Mouse (Mus musculus) right cerebral cortex, postnatal 36 days (tissue): ENCODE results near the gene Scn1b.

Source experiments
- DNase-seq, 2 experiments: peaks; one replicate each; pipeline ENCODE4 v3.0.0; 2022; ENCODE audit warnings: low spot score in 2 of 2, mixed read lengths in 1 of 2

Scn1b gene

GRCm38 (mm10) chr7:31149751-31150565, 23.2 kb upstream of the Scn1b start:
- DNase-seq = no peak

DNA sequence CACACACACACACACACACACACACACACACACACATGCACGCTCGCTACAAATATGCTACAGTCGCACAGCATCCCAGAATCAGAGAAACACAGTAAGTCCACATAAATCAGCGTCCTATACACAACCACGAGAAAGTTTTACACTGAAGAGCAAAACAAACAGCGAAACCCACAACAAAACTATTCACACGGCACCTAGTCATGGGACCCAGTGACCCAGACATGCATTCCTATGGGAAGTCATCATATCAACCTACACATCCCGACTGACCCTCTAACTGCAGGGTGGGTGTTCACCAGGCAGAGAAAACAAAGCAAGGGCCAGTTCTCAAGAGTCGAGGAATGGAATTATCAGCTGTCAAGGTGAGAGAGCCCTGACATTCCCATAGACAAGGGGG, 22.5 kb upstream of the Scn1b start:
- no peak for DNase-seq

DNA sequence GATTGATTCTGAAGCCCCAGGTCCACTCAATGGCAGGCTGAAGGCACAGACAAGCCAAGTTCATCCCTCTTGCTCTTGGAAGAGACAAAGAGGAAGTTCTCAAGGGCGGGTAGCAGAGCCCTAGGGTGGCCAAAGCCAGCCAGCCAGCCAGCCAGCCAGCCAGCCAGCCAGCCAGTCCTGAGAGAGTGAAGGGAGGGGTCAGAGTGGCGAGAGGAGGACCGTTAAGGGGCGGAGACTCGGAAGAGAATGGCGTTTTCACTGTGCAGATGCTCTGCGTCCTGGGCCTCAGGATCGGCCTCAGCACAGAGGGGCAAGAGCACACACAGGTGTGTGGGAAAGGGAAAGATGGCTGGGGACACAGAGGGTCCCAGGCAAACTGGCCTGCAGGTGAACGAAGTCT, 22.0 kb upstream of the Scn1b start:
- DNase-seq = no peak

DNA sequence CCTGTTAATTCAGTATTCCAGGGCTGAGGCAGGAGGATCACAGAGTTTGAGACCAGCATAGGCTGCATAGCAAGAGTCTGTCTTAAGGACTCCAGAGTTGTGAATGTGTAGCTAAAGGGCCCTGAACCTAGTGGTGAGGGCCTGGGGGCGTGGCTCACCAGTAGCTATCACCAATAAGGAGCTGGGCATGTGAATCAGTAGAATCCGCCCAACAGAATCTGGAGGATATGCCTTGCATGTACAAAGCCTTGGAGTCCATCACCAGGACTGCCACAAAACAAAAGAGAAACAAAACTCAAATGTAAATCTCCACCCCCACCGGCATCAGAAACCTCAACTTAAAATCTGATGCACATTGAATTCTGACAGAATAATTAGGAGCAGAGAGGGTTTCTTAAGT, 21.3 kb upstream of the Scn1b start:
- no peak for DNase-seq

GRCm38 (mm10) chr7:31145596-31146160, 18.9 kb upstream of the Scn1b start:
- DNase-seq = no peak

- no peak for DNase-seq
Measured at GRCm38 (mm10) chr7:31144886-31145285, 18.1 kb upstream of the Scn1b start.

DNA sequence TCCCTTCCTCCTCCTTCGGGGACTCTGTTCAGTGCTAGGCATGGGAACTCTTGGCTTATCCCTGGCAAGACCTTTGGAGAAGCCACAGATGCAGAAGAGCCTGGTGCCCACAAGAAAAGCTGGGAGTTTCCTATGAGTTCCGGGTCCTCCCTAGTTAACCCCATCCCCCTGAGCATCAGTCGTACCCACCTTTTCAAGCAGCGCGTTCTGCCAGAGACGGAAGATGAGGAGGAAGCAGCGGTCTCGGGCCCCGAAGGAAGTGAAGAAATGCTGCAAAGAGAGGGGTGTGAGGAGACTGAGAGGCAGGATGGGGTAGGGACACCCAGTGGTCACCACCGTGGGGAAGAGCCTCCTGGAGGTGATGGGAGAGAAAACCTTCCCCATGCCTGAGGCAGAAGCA, 14.1 kb upstream of the Scn1b start:
- no peak for DNase-seq

DNA sequence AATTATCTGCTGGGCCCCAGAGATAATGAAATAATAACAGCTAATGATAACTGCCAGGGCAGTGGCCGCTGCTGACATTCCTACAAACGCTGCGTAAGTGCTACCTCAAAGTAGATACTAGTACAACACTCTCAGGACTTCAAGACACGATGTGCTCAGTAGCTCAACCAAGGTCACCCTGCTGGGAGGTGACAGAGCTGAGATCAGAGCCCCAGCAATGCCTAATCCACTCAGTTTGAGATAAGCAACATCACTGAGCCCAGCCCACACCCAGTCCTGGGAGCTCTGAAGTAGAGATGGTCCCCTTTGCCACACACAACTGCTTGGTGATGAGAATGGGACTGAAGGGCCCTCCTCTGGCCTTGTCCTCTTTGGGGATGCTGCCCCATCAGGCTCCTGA, 13.5 kb upstream of the Scn1b start:
- DNase-seq = no peak

DNA sequence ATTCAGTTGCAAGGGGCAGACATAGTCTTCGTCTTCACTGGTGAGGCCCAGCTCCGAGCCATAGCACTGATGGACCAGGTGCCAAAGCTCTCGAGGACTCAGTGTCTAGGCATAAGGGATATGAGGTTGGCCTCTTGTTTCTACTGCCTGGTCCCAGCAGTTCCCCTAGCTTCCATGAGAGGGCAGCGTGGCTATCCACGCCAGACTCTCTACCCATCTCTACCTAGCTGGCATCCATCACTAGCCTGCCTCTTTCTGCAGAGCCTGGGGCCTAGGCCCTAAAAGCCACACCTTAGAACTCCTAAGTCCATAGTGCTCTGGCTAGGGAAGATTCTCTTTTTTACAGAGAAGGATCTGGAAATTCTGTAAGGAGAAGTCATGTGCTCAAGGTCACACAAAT, 13.0 kb upstream of the Scn1b start:
- no peak for DNase-seq

- no peak for DNase-seq
Measured at GRCm38 (mm10) chr7:31135717-31136116, 8.9 kb upstream of the Scn1b start.

GRCm38 (mm10) chr7:31131866-31132265, 5.1 kb upstream of the Scn1b start:
- DNase-seq = no peak

GRCm38 (mm10) chr7:31130841-31131240, 4.0 kb upstream of the Scn1b start:
- no peak for DNase-seq

DNA sequence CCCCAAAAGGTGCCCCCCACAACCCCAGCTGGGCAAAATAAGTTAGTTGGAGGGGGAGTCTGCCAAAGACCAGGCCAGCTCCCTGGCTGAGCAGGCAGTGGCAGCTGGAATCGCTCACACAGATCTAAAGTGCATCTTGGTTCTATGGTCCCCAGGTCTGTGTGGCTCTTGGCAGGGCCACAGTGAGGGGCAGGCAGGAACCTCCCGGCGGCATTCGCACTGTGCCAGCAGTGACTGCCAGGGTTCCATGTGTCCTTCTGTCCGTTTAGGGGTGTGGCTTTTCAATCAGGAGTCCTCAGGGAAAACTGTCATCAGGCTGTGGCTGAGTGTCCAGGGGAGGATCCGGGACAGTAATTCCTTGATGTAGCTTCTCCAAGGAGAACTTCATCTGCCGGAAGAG, 3.4 kb upstream of the Scn1b start:
- DNase-seq = no peak

DNA sequence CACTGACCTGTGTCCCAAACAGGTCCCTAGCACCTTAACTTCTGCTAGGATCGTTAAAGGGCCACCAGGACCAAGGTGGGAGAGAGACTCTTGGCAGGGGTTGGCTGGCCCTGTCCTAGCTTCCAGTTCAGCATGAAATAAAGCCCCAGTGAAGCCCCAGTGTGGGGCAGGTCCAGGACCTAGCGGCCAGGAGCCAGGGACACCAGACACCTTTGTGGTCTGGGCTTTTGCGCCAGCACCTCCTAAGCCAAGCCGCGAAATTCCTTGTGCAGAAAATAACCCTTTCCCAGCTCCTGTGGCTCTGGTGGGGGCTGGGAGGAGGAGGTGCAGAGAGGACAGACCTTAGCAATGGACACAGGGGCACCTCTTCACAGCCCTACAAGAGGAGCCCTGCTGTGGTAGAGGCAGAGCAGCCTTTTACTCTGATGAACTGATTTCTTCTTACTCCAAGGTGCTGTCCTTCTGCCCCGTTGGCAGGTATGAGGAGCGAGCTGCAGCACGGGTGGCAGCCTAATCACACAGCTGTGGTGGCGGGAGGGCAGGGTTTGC, 1.4 kb upstream of the Scn1b start:
- DNase-seq = no peak

DNA sequence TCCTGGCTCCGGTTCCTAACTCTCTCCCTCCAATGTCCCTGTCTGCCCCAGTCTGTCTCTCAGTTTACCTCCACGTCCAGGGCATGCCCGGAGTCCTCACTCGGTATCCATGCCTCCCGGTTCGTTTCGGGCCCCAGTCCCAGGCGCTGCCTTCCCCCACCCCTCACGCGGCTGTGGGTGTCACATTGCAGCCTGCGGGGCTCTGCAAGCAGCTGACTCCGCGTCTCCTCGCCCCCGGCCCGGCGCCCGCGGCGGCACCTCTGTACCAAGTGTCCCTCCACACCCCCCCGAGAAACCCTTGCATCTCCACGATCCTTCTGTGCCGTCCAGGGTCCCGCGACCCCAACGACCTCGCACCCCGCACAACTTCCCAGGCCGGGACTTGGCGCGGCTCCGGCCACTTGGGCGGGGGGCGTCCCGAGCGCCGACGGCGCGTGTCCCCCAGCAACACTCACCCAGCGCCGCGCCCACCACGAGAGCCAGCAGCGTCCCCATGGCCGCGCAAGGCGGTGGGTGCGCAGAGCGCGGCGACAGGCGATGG, 522 bp downstream of the Scn1b start:
- peak in 1 of 2 experiments; percentile 51 for DNase-seq

- DNase-seq = no peak
Measured at GRCm38 (mm10) chr7:31125116-31125515, 1.7 kb downstream of the Scn1b start.

DNA sequence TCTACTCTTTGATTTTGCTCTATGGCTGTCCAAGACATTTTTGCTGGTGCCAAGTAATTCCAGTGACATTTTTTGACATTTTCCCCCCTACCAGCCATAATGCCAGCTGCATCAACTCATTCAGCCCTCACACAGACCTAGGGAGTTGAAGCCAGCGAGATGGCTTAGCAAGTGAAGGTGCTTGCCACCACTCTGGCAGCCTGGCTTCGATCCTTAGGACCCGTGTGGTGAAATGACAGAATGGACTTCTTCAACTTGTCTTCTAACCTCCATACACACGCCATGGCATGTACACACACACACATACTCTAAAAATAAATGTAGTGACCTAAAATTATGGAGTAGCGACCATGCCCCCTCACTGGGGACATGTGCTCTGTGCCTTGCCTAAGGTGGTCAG, 2.4 kb downstream of the Scn1b start:
- no peak for DNase-seq

DNA sequence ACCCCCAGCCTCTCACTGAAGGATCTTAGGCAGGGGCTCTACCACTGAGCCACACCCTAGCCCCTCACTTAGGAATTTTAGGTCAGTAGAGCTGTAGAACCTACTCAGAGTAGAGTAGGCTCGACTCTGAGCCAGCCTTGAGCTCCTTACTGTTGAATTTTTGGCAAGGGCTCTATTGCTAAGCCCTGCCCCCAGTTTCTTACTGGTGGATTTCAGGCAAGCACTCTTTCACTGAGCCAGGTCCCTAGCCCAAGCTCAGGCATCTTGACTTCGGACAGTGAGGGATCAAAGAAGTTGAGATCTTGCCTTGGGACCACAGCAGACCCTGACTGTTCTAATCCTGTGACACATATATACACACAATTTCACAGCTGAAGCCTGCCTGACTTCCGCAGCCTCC, 3.1 kb downstream of the Scn1b start:
- DNase-seq = no peak

DNA sequence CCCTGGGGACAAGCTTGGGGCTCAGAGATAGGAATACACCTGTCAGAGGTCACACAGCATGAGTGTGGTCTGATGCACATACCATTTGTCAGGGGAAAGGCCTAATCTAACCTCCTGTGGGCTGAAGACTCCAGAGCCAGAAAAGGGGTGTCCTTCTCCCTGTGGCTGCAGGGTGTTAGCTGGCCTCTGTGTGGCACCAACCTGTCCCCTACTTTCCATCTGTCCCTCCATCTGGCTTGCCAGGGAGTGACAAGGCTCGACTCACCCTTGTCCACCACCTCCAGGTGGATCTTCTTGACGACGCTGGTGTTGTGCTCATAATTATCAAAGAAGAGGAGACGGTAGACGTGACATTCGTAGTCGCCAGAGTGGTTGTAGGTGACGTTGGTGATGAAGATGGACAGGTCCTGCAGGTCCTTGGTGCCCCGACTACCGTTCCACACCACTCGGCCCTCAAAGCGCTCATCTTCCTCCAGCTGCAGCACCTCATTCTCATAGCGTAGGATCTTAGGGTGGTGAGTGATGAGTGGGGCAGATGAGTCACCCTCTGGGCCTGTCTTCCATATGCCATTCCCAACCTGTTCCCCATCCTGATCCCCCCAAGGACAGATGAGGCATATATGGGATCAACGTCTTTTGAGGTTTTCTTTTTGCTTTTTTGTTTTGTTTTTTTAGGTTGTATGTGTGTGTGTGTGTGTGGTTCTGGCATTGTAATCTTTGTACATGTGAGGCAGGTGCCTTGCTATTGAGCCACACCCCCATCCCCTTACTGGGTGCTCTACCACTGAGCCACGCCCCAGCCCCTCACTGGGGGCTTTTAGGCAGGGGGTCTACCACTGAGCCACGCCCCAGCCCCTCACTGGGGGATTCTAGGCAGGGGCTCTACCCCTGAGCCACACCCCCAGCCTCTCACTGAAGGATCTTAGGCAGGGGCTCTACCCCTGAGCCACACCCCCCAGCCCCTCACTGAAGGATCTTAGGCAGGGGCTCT, 3.9 kb downstream of the Scn1b start:
- no peak for DNase-seq

- DNase-seq = no peak
Measured at GRCm38 (mm10) chr7:31119556-31119955, 7.2 kb downstream of the Scn1b start.

DNA sequence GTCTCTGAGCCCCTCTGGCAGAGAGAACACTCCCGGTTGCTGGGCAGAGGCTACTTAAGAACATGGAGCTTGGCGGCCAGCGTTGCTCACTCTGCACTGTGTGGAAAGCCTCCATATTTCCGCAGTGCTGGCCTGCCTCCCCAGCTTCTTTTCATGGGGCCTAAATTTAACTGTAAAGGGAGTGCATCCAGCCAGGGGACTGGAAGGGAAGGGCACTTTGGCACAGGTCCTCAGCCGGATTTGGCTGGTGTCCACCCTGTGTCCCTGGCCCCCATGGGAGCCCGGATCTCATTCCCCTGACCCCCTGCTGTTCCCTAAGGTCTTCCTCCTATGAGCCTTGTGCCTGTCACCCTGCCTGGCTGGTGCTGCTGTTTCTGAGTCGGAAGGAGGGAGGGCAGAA, 8.3 kb downstream of the Scn1b start:
- DNase-seq = no peak

DNA sequence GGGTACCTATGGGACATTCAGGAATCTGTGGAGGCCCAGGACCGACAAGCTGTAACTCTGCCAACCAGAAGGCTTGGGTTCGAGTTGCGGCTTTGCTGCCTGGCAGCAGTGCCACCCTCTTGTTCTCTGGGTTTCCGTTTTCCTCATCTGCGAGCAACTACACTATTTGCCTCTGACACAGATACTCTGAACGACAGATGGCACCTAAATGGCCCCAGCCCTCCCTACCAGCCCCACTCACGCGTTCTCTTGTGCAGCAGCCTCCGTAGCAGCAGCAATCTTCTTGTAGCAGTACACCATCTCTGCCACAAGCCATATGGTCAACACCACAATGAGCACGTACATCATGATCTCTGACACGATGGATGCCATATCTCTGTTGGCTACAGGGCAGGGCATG, 9.3 kb downstream of the Scn1b start:
- no peak for DNase-seq
